In the genomic region with DNA sequence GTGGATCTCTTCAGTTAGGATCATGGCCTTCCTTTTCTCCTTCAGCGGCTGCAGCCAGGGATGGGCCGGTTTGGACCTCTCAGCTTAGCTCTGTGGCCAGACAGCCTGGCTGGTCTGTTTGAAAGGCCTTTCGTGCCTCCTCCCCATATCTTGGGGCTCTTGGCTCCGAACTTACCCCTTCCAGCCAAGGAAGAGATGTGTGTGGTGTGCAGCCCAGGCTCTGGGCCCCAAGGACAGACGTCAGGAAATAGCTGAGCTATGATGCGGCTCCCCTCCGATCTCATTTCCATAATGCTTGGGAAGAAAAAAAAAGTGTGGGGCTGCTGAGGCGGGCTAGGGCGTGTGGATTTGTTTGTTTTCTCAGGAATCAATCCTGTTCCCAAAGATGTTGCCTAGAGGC, we compare ENCODE assay signal across 9 mouse cellular contexts.
DNase-seq lines count a peak whose midpoint lies in the region; ATAC-seq and TF ChIP-seq lines count a peak whose summit lies in the region.
"Had no signal": no experiment of that assay in that cellular context is flagged by ENCODE, and none has a peak within 500 bp of the region (broad histone marks: within the 10 kb centered on the region; RNA-seq: fewer than 3 reads in every experiment).

No protein-coding gene starts in this region.

- no peaks in the 10 kb centered on the region for H3K9me3 ChIP-seq in midbrain, embryonic 10.5 days (replicated peaks)
- H3K9me3 ChIP-seq in midbrain, embryonic 13.5 days: no peaks in the 10 kb centered on the region
- no peaks in the 10 kb centered on the region for H3K9me3 ChIP-seq in midbrain, postnatal 0 days (ENCODE audit: low read length)
- H3K9me3 ChIP-seq: limb, embryonic 12.5 days had no signal

- no peak overlapping the region for H3K9ac ChIP-seq in midbrain, embryonic 13.5 days (replicated peaks)
- H3K9ac ChIP-seq in midbrain, postnatal 0 days (replicated peaks; ENCODE audit: low read length, poor library complexity, severe bottlenecking): no peak overlapping the region
- H3K9ac ChIP-seq: limb, embryonic 12.5 days had no signal

- peaks cover 38% of the 10 kb centered on the region for H3K27me3 ChIP-seq in midbrain, embryonic 10.5 days (ENCODE audit: low read depth, poor library complexity, severe bottlenecking)
- 0 out of 2 replicates have a peak, but pooled peaks cover 14% of the 10 kb centered on the region for H3K27me3 ChIP-seq in midbrain, embryonic 13.5 days
- H3K27me3 ChIP-seq in midbrain, postnatal 0 days (ENCODE audit: insufficient read depth, low read length): no peaks in the 10 kb centered on the region

- DNase-seq in midbrain, embryonic 10.5 days (ENCODE audit: low spot score): no peak
- DNase-seq in gastrocnemius, adult 18-20 months (ENCODE audit: low spot score): peak; percentile 89
- peak; percentile 6 for DNase-seq in kidney, adult 9 months
- peak; percentile 31 for DNase-seq in midbrain, postnatal 0 days (ENCODE audit: low spot score)
- DNase-seq in right cerebral cortex, adult 18-20 months: no peak
- no peak for DNase-seq in cerebellum, adult 9-10 months
- no peak for DNase-seq in left cerebral cortex, postnatal 10 days (ENCODE audit: extremely low spot score in 1 of 2, low spot score in 2 of 2)

- no peaks in the 10 kb centered on the region for H3K36me3 ChIP-seq in midbrain, embryonic 10.5 days
- no peaks in the 10 kb centered on the region for H3K36me3 ChIP-seq in midbrain, embryonic 13.5 days
- no peaks in the 10 kb centered on the region for H3K36me3 ChIP-seq in midbrain, postnatal 0 days (ENCODE audit: insufficient read depth, low read length)
- H3K36me3 ChIP-seq: limb, embryonic 12.5 days had no signal

- TF ChIP-seq CTCF in midbrain, postnatal 0 days (IDR thresholded peaks at IDR 0.05): no peak

- H3K4me2 ChIP-seq in midbrain, embryonic 13.5 days (replicated peaks): no peak overlapping the region
- no peak overlapping the region for H3K4me2 ChIP-seq in midbrain, postnatal 0 days (ENCODE audit: low read depth, low read length, poor library complexity, severe bottlenecking)
- H3K4me2 ChIP-seq: limb, embryonic 12.5 days had no signal

- peaks cover 39% of the 10 kb centered on the region for H3K4me1 ChIP-seq in midbrain, embryonic 10.5 days
- peaks cover 15% of the 10 kb centered on the region for H3K4me1 ChIP-seq in midbrain, embryonic 13.5 days (replicated peaks)
- no peaks in the 10 kb centered on the region for H3K4me1 ChIP-seq in midbrain, postnatal 0 days (ENCODE audit: insufficient read depth, low read length)

- no peak for ATAC-seq in midbrain, embryonic 13.5 days
- ATAC-seq in midbrain, postnatal 0 days (ENCODE audit: low FRiP score): 0 out of 2 replicates have a peak, but pooled peaks have one; percentile 20

- WGBS in midbrain, embryonic 10.5 days: 49% methylated on average over 9 of the region's 9 CpGs
- 36% methylated on average over 9 of the region's 9 CpGs for WGBS in midbrain, embryonic 13.5 days
- WGBS in midbrain, postnatal 0 days: 35% methylated on average over 9 of the region's 9 CpGs

- no peak overlapping the region for H3K4me3 ChIP-seq in midbrain, embryonic 10.5 days
- H3K4me3 ChIP-seq in midbrain, embryonic 13.5 days (replicated peaks): no peak overlapping the region
- H3K4me3 ChIP-seq in midbrain, postnatal 0 days (ENCODE audit: low read depth, low read length): no peak overlapping the region
- H3K4me3 ChIP-seq: limb, embryonic 12.5 days had no signal

- intact Hi-C loops in left cerebral cortex, postnatal 10 days (cut with DNase I): no loop called here

- peak overlapping the region; percentile 68 for H3K27ac ChIP-seq in midbrain, embryonic 10.5 days (replicated peaks)
- H3K27ac ChIP-seq in midbrain, embryonic 13.5 days: no peak overlapping the region
- H3K27ac ChIP-seq in midbrain, postnatal 0 days (ENCODE audit: low read depth, low read length): no peak overlapping the region
- H3K27ac ChIP-seq: limb, embryonic 12.5 days had no signal

Comparison
In these comparisons a context has a peak if more than half of its experiments do, and no peak if none do; other contexts are left out.
1. DNase-seq: peak in gastrocnemius, adult 18-20 months (single experiment), kidney, adult 9 months (single experiment) and midbrain, postnatal 0 days (single experiment); none in midbrain, embryonic 10.5 days (single experiment), right cerebral cortex, adult 18-20 months (single experiment), cerebellum, adult 9-10 months (single experiment) and left cerebral cortex, postnatal 10 days (0 of 2).